Mouse (Mus musculus): ENCODE results near the gene Mapt. TPM values are rescaled to one million over a fixed set of nuclear protein-coding genes. Genes with fewer than 3 reads are reported as not detected.

Mapt gene
- polyA plus RNA-seq, 1 experiment = 8.0 TPM

DNA sequence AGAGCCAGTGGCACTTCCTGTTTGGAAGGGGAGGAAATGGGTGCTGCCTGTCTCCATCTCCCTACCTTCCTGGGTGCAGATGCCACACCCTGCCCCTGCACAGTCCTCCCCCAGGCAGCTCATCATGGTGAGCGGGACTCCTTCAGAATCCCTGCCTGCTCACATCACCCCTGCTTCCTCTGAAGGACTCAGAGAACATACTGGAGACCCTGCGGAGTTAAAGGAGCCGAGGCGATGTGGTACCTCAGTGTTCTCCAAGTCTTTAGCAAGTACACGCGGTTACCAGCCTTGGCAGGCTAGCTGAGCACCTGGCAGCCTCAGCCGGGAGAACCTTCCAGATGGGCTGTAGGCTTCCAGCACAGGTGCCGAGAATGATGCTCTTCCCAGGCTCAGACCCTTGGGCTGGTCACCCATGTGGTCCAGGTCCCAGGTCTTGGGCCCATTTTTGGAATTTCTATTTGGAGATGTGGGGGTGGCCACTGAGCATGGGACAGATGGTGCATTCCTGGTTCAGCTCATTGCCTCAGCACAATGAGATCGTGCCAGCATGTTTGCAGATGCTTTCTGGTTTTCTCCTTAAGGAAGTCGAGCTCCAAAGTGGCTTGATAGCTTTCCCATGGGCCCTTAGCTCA, 23.3 kb downstream of the Mapt start:
- peak overlapping the region; percentile 10 for H3K4me2 ChIP-seq (ENCODE audit: low read depth)
- H3K27me3 ChIP-seq (ENCODE audit: control insufficient read depth, insufficient read depth, insufficient read length) = no peaks in the 10 kb centered on the region
- no peak overlapping the region for H3ac ChIP-seq (ENCODE audit: control insufficient read depth, insufficient read length)
- H3K4me3 ChIP-seq = no peak overlapping the region
- TF ChIP-seq SRF (IDR thresholded peaks at IDR 0.05; ENCODE audit: control insufficient read depth, insufficient read length, low read depth) (peak; percentile 53), MYOD1 (IDR thresholded peaks at IDR 0.05; ENCODE audit: control insufficient read depth in 1 of 3, insufficient read length in 2 of 3, low read depth in 2 of 3) (peak in 2 of 3 experiments; percentile 25 to 67), MYOG (IDR thresholded peaks at IDR 0.05; ENCODE audit: control insufficient read depth in 1 of 3, insufficient read depth in 1 of 3, insufficient read length in 2 of 3, low read depth in 2 of 3) (peak; percentile 9 to 61 (median 41)), POLR2A (IDR thresholded peaks at IDR 0.05; ENCODE audit: insufficient read length, low read depth) (no peak), MAX (IDR thresholded peaks at IDR 0.05; ENCODE audit: low read depth) (no peak)
- H3K79me2 ChIP-seq (ENCODE audit: control insufficient read depth, insufficient read depth) = no peaks in the 10 kb centered on the region
- no peaks in the 10 kb centered on the region for H3K36me3 ChIP-seq (ENCODE audit: control insufficient read depth, insufficient read depth)

DNA sequence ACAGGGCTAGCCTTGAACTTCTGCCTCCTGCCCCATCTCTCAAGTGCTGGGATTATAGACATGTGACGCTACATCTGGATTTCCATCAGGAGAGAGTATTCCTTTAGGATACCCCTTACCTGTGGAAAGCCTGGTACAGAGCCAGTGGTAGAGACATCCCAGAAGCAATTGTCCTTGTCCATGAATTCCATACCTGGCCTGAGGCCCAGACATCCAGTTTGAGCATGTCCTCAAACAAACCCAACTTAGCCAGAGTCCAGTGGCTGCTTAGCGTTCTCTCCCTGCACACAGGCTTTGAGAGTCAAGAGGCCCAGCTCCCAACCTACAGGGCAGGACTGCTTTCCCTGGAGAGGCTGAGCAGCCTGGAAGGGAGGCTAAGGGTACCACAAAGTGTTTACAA, 25.0 kb downstream of the Mapt start:
- no peak for TF ChIP-seq MYOD1 (IDR thresholded peaks at IDR 0.05; ENCODE audit: control insufficient read depth in 1 of 3, insufficient read length in 2 of 3, low read depth in 2 of 3)
- no peak for TF ChIP-seq REST (IDR thresholded peaks at IDR 0.05; ENCODE audit: insufficient read depth, insufficient read length)
- TF ChIP-seq SRF (IDR thresholded peaks at IDR 0.05; ENCODE audit: control insufficient read depth, insufficient read length, low read depth) = no peak
- no peak for TF ChIP-seq CEBPB (IDR thresholded peaks at IDR 0.05; ENCODE audit: insufficient read depth, poor library complexity, severe bottlenecking)
- TF ChIP-seq MAX (IDR thresholded peaks at IDR 0.05; ENCODE audit: low read depth) = no peak
- TF ChIP-seq TCF12 (IDR thresholded peaks at IDR 0.05; ENCODE audit: insufficient read depth, poor library complexity, severe bottlenecking) = no peak
- TF ChIP-seq E2F4 (IDR thresholded peaks at IDR 0.05; ENCODE audit: insufficient read depth) = no peak
- TF ChIP-seq POLR2A (IDR thresholded peaks at IDR 0.05; ENCODE audit: insufficient read length, low read depth) = no peak
- no peak for TF ChIP-seq POLR2AphosphoS2 (IDR thresholded peaks at IDR 0.05; ENCODE audit: insufficient read length, low read depth)
- no peak for TF ChIP-seq TCF3 (IDR thresholded peaks at IDR 0.05; ENCODE audit: insufficient read length, low read depth)
- TF ChIP-seq MYOG (IDR thresholded peaks at IDR 0.05; ENCODE audit: control insufficient read depth in 1 of 3, insufficient read depth in 1 of 3, insufficient read length in 2 of 3, low read depth in 2 of 3) = no peak
- no peak for TF ChIP-seq USF1 (IDR thresholded peaks at IDR 0.05; ENCODE audit: low read depth)
- no peaks in the 10 kb centered on the region for H3K27me3 ChIP-seq (ENCODE audit: control insufficient read depth, insufficient read depth, insufficient read length)
- no peak overlapping the region for H3K4me2 ChIP-seq (ENCODE audit: low read depth)
- no peak overlapping the region for H3K4me3 ChIP-seq
- H3K79me2 ChIP-seq (ENCODE audit: control insufficient read depth, insufficient read depth) = no peaks in the 10 kb centered on the region
- no peaks in the 10 kb centered on the region for H3K36me3 ChIP-seq (ENCODE audit: control insufficient read depth, insufficient read depth)
- no peak overlapping the region for H3ac ChIP-seq (ENCODE audit: control insufficient read depth, insufficient read length)

DNA sequence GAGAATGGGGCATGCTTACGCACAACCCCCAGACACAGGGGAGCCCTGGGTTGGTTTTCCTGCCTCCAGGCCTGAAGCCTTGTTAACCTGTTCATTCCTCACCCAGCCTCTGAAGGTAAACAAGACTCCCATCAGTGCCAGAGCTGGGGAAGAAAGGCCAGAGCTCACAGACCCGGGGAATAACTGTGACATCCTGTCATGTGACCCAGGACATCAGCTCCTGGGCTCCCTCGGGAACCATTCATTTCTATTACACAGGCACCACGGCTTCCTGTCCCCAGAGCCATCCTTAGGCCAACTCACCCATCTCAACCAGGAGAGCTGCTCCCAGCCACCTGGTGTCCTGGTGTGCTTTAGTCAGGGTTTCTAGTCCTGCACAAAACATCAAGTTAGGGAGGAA, 27.8 kb downstream of the Mapt start:
- no peak overlapping the region for H3ac ChIP-seq (ENCODE audit: control insufficient read depth, insufficient read length)
- no peaks in the 10 kb centered on the region for H3K27me3 ChIP-seq (ENCODE audit: control insufficient read depth, insufficient read depth, insufficient read length)
- no peak for TF ChIP-seq MAX (IDR thresholded peaks at IDR 0.05; ENCODE audit: low read depth)
- peak; percentile 17 for TF ChIP-seq USF1 (IDR thresholded peaks at IDR 0.05; ENCODE audit: low read depth)
- H3K4me3 ChIP-seq = no peak overlapping the region
- no peak overlapping the region for H3K4me2 ChIP-seq (ENCODE audit: low read depth)
- H3K36me3 ChIP-seq (ENCODE audit: control insufficient read depth, insufficient read depth) = no peaks in the 10 kb centered on the region
- H3K79me2 ChIP-seq (ENCODE audit: control insufficient read depth, insufficient read depth) = no peaks in the 10 kb centered on the region

- H3K79me2 ChIP-seq (ENCODE audit: control insufficient read depth, insufficient read depth) = no peaks in the 10 kb centered on the region
- no peak overlapping the region for H3K4me3 ChIP-seq
- H3ac ChIP-seq (ENCODE audit: control insufficient read depth, insufficient read length) = no peak overlapping the region
- no peaks in the 10 kb centered on the region for H3K36me3 ChIP-seq (ENCODE audit: control insufficient read depth, insufficient read depth)
- TF ChIP-seq E2F4 (IDR thresholded peaks at IDR 0.05; ENCODE audit: insufficient read depth) (no peak), POLR2AphosphoS2 (IDR thresholded peaks at IDR 0.05; ENCODE audit: insufficient read length, low read depth) (no peak), TCF12 (IDR thresholded peaks at IDR 0.05; ENCODE audit: insufficient read depth, poor library complexity, severe bottlenecking) (no peak), MYOD1 (IDR thresholded peaks at IDR 0.05; ENCODE audit: control insufficient read depth in 1 of 3, insufficient read length in 2 of 3, low read depth in 2 of 3) (no peak), CEBPB (IDR thresholded peaks at IDR 0.05; ENCODE audit: insufficient read depth, poor library complexity, severe bottlenecking) (no peak)
- no peaks in the 10 kb centered on the region for H3K27me3 ChIP-seq (ENCODE audit: control insufficient read depth, insufficient read depth, insufficient read length)
- H3K4me2 ChIP-seq (ENCODE audit: low read depth) = no peak overlapping the region
Observed at GRCm38 (mm10) chr11:104264683-104265082, 33.5 kb downstream of the Mapt start.

- no peak overlapping the region for H3ac ChIP-seq (ENCODE audit: control insufficient read depth, insufficient read length)
- no peaks in the 10 kb centered on the region for H3K79me2 ChIP-seq (ENCODE audit: control insufficient read depth, insufficient read depth)
- TF ChIP-seq POLR2AphosphoS2 (IDR thresholded peaks at IDR 0.05; ENCODE audit: insufficient read length, low read depth) (no peak), POLR2A (IDR thresholded peaks at IDR 0.05; ENCODE audit: insufficient read length, low read depth) (no peak), TCF12 (IDR thresholded peaks at IDR 0.05; ENCODE audit: insufficient read depth, poor library complexity, severe bottlenecking) (no peak), MAX (IDR thresholded peaks at IDR 0.05; ENCODE audit: low read depth) (no peak), MYOD1 (IDR thresholded peaks at IDR 0.05; ENCODE audit: control insufficient read depth in 1 of 3, insufficient read length in 2 of 3, low read depth in 2 of 3) (no peak)
- H3K36me3 ChIP-seq (ENCODE audit: control insufficient read depth, insufficient read depth) = no peaks in the 10 kb centered on the region
- H3K4me2 ChIP-seq (ENCODE audit: low read depth) = no peak overlapping the region
- no peaks in the 10 kb centered on the region for H3K27me3 ChIP-seq (ENCODE audit: control insufficient read depth, insufficient read depth, insufficient read length)
- no peak overlapping the region for H3K4me3 ChIP-seq
Observed at GRCm38 (mm10) chr11:104265669-104266068, 34.5 kb downstream of the Mapt start.
